Mouse (Mus musculus): Measurements from ENCODE around the gene Olfr1462. TPM values are rescaled to one million over a fixed set of nuclear protein-coding genes. Genes with fewer than 3 reads are reported as not detected.

Olfr1462 gene
- not detected in 2 replicates for polyA plus RNA-seq (2015; fragmentation: Nextera tagmentation; extraction: Ambion mirVana)

DNA sequence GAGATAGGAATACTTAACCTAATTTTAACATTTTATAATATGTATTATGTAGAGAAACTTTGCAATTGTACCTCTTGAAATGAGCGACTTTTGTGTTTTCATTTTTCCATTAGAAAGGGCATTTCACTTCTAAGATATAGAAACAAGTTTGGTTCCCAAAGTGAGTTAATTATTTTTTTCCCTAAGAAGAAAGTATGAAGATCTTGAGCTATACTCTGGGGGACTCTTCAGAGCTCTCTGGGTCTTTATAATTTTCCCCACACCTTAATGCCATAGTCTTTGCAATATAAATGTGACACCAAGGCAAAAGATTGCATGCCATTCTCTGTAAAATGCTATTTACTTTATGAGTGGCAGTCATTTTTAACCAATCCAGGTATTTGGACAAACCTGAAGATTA is at the start of gene Olfr1462:
Gene Olfr1462 (plus strand): TSS at position 301 of the 400 bp plus-strand sequence.
- Histone ChIP-seq H3K4me2 (no peak within 1 kb of the TSS), H3K9me3 (0 out of 2 replicates have a peak, but pooled peaks cover 8% of the 10 kb centered on the region), H3K4me1 (replicated peaks) (no peaks in the 10 kb centered on the region), H3K27ac (replicated peaks) (no peak within 1 kb of the TSS), H3K9ac (no peak within 1 kb of the TSS), H3K4me3 (no peak within 1 kb of the TSS), H3K36me3 (no peaks in the 10 kb centered on the region), H3K27me3 (no peaks in the 10 kb centered on the region)
- 90% methylated on average over 1 of the region's 1 CpGs for WGBS
- ATAC-seq (ENCODE audit: low FRiP score, low read depth), result no peak

DNA sequence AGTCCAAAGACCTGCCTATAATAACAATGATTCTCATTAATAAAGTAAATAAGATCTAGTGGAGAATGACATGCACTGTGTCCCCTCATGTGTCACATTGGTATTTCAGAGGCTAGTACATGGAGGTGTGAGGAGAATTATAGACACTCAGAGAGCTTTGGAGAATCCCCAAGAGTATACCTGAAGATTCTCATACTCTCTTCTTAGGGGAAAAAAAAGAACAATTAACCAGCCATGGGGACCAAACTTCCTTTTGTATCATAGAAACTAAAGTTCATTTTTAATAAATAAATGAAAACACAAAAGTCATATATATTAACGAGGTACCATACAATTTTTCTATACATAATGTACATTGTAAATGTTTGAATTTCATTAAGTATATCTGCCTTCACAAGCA is 36.1 kb upstream of the Olfr1462 start, which contains the start of gene Olfr1459:
Gene Olfr1459 (minus strand): TSS at position 101 of the 400 bp plus-strand sequence.
- WGBS, result 80% methylated on average over 1 of the region's 1 CpGs
- no peak within 1 kb of the TSS for H3K4me3 ChIP-seq
- ATAC-seq (ENCODE audit: low FRiP score, low read depth), result no peak

DNA sequence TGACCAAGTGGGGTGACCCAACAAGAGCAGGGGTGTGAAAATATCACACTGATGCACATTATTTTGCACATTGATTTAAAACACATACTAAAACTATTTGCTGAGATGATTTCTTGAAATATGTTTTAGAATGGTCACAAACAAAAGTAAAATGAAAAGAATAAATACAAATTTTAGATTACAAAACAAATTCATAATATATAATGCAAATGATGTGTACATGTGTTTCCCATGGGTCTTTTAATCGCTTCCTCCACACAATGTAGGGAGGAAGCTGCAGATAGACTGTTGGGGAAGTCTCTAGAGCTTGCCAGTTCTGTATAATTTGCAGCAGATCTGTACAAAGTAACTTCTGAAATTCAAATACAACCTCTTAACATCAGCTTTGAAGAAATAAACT is 22.8 kb upstream of the Olfr1462 start, which contains the start of gene Olfr1461:
Gene Olfr1461 (plus strand): TSS at position 301 of the 400 bp plus-strand sequence.
- H3K36me3 ChIP-seq, result no peaks in the 10 kb centered on the region
- ATAC-seq (ENCODE audit: low FRiP score, low read depth), result no peak
- H3K27me3 ChIP-seq, result no peaks in the 10 kb centered on the region
- no peak within 1 kb of the TSS for H3K9ac ChIP-seq
- WGBS, result 64% methylated on average over 1 of the region's 1 CpGs
- no peak within 1 kb of the TSS for H3K27ac ChIP-seq (replicated peaks)
- H3K4me3 ChIP-seq, result no peak within 1 kb of the TSS
- no peaks in the 10 kb centered on the region for H3K4me1 ChIP-seq (replicated peaks)
- no peak within 1 kb of the TSS for H3K4me2 ChIP-seq
- H3K9me3 ChIP-seq, result 0 out of 2 replicates have a peak, but pooled peaks cover 8% of the 10 kb centered on the region

More for the DNA sequence above, 36.1 kb upstream of the Olfr1462 start, which contains the start of gene Olfr1459:
- H3K4me1 ChIP-seq (replicated peaks), result no peaks in the 10 kb centered on the region
- H3K4me2 ChIP-seq, result no peak within 1 kb of the TSS
- no peaks in the 10 kb centered on the region for H3K36me3 ChIP-seq
- H3K27me3 ChIP-seq, result no peaks in the 10 kb centered on the region
- no peak within 1 kb of the TSS for H3K9ac ChIP-seq
- 0 out of 2 replicates have a peak, but pooled peaks cover 7% of the 10 kb centered on the region for H3K9me3 ChIP-seq
- H3K27ac ChIP-seq (replicated peaks), result no peak within 1 kb of the TSS

DNA sequence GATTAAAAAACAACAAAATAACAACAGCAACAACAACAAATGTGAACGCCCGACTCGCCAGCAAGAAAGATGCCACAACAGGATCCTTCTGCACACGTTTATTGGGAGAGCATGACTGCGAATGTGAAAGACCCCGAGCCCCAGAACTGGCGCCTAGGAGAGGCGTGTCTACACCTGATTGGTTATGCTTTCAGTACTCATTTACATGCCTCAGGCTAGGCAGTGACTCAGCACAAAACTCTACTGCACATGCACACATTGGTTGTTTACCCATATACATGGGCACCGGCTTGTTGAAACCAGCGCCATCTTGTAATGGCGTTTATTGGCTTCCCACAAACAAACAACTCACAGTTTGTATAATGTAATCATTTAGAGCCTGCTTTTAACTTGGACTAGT is 36.1 kb downstream of the Olfr1462 start:
- no peak overlapping the region for H3K27ac ChIP-seq (replicated peaks)
- H3K4me2 ChIP-seq, result no peak overlapping the region
- H3K9me3 ChIP-seq, result peaks cover 9% of the 10 kb centered on the region
- 93% methylated on average over 11 of the region's 11 CpGs for WGBS
- no peak overlapping the region for H3K9ac ChIP-seq
- no peak for ATAC-seq (ENCODE audit: low FRiP score, low read depth)
- no peaks in the 10 kb centered on the region for H3K4me1 ChIP-seq (replicated peaks)
- no peaks in the 10 kb centered on the region for H3K27me3 ChIP-seq
- no peak overlapping the region for H3K4me3 ChIP-seq
- no peaks in the 10 kb centered on the region for H3K36me3 ChIP-seq

DNA sequence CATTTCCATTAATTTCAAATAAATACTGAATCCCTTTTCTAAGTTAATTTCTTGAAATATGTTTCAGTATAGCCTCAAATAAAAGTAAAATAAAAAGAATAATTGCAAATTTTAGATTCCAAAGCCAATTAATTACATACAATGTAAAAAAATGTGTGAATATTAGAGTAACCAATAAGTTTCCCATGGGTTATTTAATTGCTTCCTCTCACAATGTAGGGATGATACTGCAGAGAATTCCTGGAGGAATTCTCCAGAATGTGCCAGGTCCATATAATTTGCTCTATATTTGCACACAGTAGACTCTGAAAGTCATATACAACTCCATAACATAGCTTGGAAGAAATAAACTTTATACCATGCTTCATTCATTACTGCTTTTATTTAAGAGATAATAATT is 45.5 kb downstream of the Olfr1462 start, which contains the start of gene Olfr1463:
Gene Olfr1463 (plus strand): TSS at position 301 of the 400 bp plus-strand sequence.
- Histone ChIP-seq H3K4me2 (no peak within 1 kb of the TSS), H3K36me3 (no peaks in the 10 kb centered on the region), H3K4me1 (replicated peaks) (no peaks in the 10 kb centered on the region), H3K27ac (replicated peaks) (no peak within 1 kb of the TSS), H3K27me3 (no peaks in the 10 kb centered on the region), H3K9ac (no peak within 1 kb of the TSS), H3K4me3 (no peak within 1 kb of the TSS), H3K9me3 (peaks cover 12% of the 10 kb centered on the region; the same call in 1 of the 2 replicates)
- no peak for ATAC-seq (ENCODE audit: low FRiP score, low read depth)

Other genes with a start within 250 kb of the Olfr1462 start
- not detected in 2 replicates for gene Olfr1450, start 235.5 kb upstream of the Olfr1462 start, polyA plus RNA-seq (2015; fragmentation: Nextera tagmentation; extraction: Ambion mirVana)
- not detected in 2 replicates for gene Olfr1451, start 190.7 kb upstream of the Olfr1462 start, polyA plus RNA-seq (2015; fragmentation: Nextera tagmentation; extraction: Ambion mirVana)
- gene Olfr1453, start 157.4 kb upstream of the Olfr1462 start, polyA plus RNA-seq (2015; fragmentation: Nextera tagmentation; extraction: Ambion mirVana), result not detected in 2 replicates
- gene Olfr1454, start 125.1 kb upstream of the Olfr1462 start, polyA plus RNA-seq (2015; fragmentation: Nextera tagmentation; extraction: Ambion mirVana), result not detected in 2 replicates
- not detected in 2 replicates for gene Olfr1457, start 87.8 kb upstream of the Olfr1462 start, polyA plus RNA-seq (2015; fragmentation: Nextera tagmentation; extraction: Ambion mirVana)
- not detected in 2 replicates for gene Olfr1458, start 79.0 kb upstream of the Olfr1462 start, polyA plus RNA-seq (2015; fragmentation: Nextera tagmentation; extraction: Ambion mirVana)
- not detected in 2 replicates for gene Olfr1459, start 36.2 kb upstream of the Olfr1462 start, polyA plus RNA-seq (2015; fragmentation: Nextera tagmentation; extraction: Ambion mirVana)
- not detected in 2 replicates for gene Olfr1461, start 22.7 kb upstream of the Olfr1462 start, polyA plus RNA-seq (2015; fragmentation: Nextera tagmentation; extraction: Ambion mirVana)
- gene Olfr1463, start 45.6 kb downstream of the Olfr1462 start, polyA plus RNA-seq (2015; fragmentation: Nextera tagmentation; extraction: Ambion mirVana), result not detected in 2 replicates
- not detected in 2 replicates for gene Olfr1465, start 129.8 kb downstream of the Olfr1462 start, polyA plus RNA-seq (2015; fragmentation: Nextera tagmentation; extraction: Ambion mirVana)
- not detected in 2 replicates for gene Olfr1466, start 153.1 kb downstream of the Olfr1462 start, polyA plus RNA-seq (2015; fragmentation: Nextera tagmentation; extraction: Ambion mirVana)
- not detected in 2 replicates for gene Olfr1467, start 176.5 kb downstream of the Olfr1462 start, polyA plus RNA-seq (2015; fragmentation: Nextera tagmentation; extraction: Ambion mirVana)
- gene Olfr1469, start 222.1 kb downstream of the Olfr1462 start, polyA plus RNA-seq (2015; fragmentation: Nextera tagmentation; extraction: Ambion mirVana), result not detected in 2 replicates